Mouse (Mus musculus) kidney, adult 2 months (tissue): ENCODE results near the gene Mast4. TPM values are rescaled to one million over a fixed set of nuclear protein-coding genes. Genes with fewer than 3 reads are reported as not detected.

Experiments
- DNase-seq: peaks from one replicate; pipeline ENCODE4 v3.0.0; 2021
- H3K27ac ChIP-seq: fragments of 200-500 bp; 2 replicates; pipeline ENCODE4 v1.5.1; 2012; ENCODE audit warnings: low read depth, low read length, control low read depth, inconsistent platforms; ENCODE audit not compliant: insufficient read depth
- H3K27me3 ChIP-seq: fragments of 200-500 bp; replicated peaks from 2 replicates; pipeline ENCODE4 v1.6.1; 2012; ENCODE audit warnings: mild to moderate bottlenecking, moderate library complexity, low read length, inconsistent platforms; ENCODE audit not compliant: control insufficient read depth, insufficient read depth
- H3K36me3 ChIP-seq: fragments of 200-500 bp; 2 replicates; pipeline ENCODE4 v1.6.1; 2012; ENCODE audit warnings: mild to moderate bottlenecking, moderate library complexity, low read length, inconsistent platforms; ENCODE audit not compliant: control insufficient read depth, insufficient read depth
- H3K4me1 ChIP-seq: fragments of 200-500 bp; 2 replicates; pipeline ENCODE4 v1.6.1; 2011; ENCODE audit warnings: low read length; ENCODE audit not compliant: control insufficient read depth, insufficient read depth
- H3K4me3 ChIP-seq: fragments of 200-500 bp; 2 replicates; pipeline ENCODE4 v1.5.1; 2011; ENCODE audit warnings: mild to moderate bottlenecking, low read depth, low read length, control low read depth; ENCODE audit not compliant: insufficient read depth
- CTCF ChIP-seq: fragments of 200-500 bp; conservative IDR thresholded peaks from 2 replicates; pipeline ENCODE4 v1.5.1; 2011; ENCODE audit warnings: low read depth, mild to moderate bottlenecking, control low read depth, low read length, moderate library complexity, mixed read lengths; ENCODE audit not compliant: insufficient read depth, insufficient read length
- POLR2A ChIP-seq: fragments of 200-500 bp; IDR thresholded peaks from one replicate; pipeline ENCODE4 v1.6.1; 2011; ENCODE audit warnings: low read depth, low read length, control low read depth
- WGBS: fragments of 180-500 bp; shearing (Covaris S2); methylation state at CpG from one replicate; pipeline ENCODE4 v1.1.7; 2018; 5-methylcytosine and 5-hydroxymethylcytosine counted together
- polyA plus RNA-seq: library from polyadenylated mRNA; depleted of rRNA; stranded (reverse); fragments of >200 nt; gene quantifications from 2 replicates; pipeline ENCODE4 v1.2.3, GENCODE M21; 2012

The Mast4 gene
- polyA plus RNA-seq, 1 experiment, result 6.5 TPM

DNA sequence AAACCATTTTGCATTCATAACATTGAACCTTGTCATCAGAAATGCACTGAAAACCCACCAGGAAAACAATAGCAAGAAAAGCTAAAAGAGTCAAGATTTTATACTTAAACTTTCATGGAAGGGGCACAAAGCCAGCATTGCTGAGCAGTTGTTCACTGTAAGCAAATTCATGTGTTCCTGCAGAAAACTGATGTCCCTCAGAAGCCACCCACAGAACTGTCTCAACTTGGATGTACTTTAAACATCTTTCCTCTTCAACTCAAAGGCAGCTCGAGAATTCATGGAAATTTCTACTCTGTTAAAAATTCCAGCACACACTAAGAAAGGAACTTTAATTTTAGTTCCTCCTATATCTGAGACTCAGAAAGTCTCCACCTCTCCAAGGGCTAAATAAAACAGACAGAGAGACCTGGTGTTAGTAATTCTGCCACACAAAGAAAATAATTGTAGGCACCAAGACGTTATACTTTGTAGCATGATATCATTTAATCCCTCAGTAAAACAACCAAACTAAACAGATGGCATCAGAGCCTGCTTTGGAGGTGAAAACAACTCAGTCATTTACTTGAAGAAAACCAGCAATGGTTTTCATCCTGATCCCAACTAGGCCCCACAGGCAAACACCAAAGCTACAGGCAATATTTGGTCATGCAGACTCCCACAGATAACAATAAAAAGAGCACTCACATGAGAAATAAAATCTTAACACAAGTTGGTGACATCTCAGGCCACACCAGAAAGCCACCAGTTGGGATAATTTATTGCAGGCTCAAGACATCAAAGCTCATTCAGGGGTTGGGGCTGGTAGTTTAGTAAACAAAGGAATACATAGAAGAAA, 134.3 kb downstream of the Mast4 start:
- 56% methylated on average over 2 of the region's 2 CpGs for WGBS
- H3K4me1 ChIP-seq, result no peaks in the 10 kb centered on the region

DNA sequence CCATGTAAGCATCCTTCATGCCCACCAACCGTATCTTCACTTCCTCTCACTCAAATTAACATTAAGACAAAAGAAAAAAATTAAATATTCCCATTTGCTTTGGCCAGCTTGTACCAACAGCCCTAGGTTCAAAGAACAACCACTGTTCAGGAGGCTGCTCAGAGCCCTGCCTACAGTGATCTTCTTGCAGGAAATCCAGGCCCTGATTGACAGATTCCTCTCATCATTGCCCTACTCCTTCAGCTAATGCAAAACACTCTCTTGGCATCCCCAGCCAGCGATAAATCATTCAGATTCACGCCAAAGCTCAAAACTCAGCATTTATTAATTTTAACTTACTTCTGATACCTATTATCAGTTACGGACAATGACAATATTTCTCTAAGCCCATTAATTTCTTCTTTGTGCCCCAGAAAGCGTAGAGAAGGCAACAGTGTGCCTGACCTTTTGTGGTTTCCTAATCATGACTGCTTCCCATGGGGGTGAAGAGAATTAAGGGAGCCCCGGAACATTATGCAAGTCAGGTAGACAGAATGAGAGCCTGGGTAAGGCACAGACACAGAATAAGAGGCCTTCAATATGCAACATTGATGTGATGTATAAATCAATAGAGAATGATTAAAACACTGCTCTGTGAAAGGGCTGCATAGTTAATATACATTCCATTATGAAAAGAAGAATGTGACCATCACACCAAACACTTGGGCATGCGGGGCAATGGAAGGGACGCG, 135.9 kb downstream of the Mast4 start:
- DNase-seq, result peak; percentile 10
- H3K4me3 ChIP-seq, result no peak overlapping the region
- TF ChIP-seq CTCF, result no peak
- no peak for TF ChIP-seq POLR2A
- H3K4me1 ChIP-seq, result no peaks in the 10 kb centered on the region
- no peaks in the 10 kb centered on the region for H3K27me3 ChIP-seq
- H3K27ac ChIP-seq, result no peak overlapping the region
- WGBS, result 88% methylated on average over 9 of the region's 9 CpGs
- no peaks in the 10 kb centered on the region for H3K36me3 ChIP-seq

More for the DNA sequence above, 134.3 kb downstream of the Mast4 start:
- H3K27ac ChIP-seq, result no peak overlapping the region
- H3K4me3 ChIP-seq, result no peak overlapping the region
- DNase-seq, result no peak
- H3K36me3 ChIP-seq, result no peaks in the 10 kb centered on the region
- no peak for TF ChIP-seq POLR2A
- TF ChIP-seq CTCF, result no peak
- no peaks in the 10 kb centered on the region for H3K27me3 ChIP-seq

DNA sequence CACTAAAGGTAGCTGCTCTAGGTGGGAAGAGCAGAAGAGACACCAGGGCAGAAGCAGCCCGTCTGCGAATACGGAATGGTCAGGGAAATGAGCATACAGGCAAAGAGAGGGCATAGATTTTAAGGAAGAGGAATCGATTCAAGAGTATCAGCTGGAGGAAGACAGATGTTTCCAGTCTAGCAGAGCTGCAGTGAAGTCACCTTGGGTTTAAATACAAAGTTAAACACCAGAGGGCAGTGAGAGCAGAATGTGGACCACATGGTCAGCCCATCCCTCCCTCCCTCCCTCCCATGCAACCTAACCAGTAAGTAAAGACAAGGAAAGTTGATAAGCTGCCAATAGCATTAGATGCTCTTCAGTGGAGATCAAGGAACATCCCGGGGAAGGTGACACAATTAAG, 138.0 kb downstream of the Mast4 start:
- Histone ChIP-seq H3K36me3 (no peaks in the 10 kb centered on the region), H3K27ac (no peak overlapping the region), H3K27me3 (no peaks in the 10 kb centered on the region), H3K4me3 (no peak overlapping the region), H3K4me1 (no peaks in the 10 kb centered on the region)
- WGBS, result 47% methylated on average over 5 of the region's 5 CpGs
- TF ChIP-seq POLR2A, result no peak
- no peak; the same call in 1 of the 2 replicates for TF ChIP-seq CTCF
- peak; percentile 15 for DNase-seq

DNA sequence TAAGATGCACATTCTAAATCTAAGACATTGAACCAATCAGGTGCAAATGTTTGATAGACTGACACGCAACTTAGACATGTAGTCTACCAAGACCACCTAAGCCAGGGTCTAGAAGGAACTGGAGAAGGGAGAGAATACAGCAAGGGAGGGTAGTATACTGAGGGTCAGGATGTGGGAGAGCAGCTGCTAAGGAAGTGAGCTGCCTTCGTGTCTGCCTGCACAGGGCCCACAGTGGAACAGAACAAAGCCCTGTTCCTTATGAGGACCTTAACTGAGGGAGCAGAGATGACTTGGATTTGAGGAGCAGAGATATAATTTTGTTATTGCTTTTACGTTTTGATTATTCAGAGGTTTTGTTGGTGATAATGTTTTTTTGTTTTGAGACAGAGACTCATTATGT, 138.4 kb downstream of the Mast4 start:
- no peaks in the 10 kb centered on the region for H3K4me1 ChIP-seq
- DNase-seq, result no peak
- H3K4me3 ChIP-seq, result no peak overlapping the region
- TF ChIP-seq POLR2A, result no peak
- no peaks in the 10 kb centered on the region for H3K36me3 ChIP-seq
- H3K27ac ChIP-seq, result no peak overlapping the region
- no peaks in the 10 kb centered on the region for H3K27me3 ChIP-seq
- WGBS, result 78% methylated on average over 3 of the region's 3 CpGs

DNA sequence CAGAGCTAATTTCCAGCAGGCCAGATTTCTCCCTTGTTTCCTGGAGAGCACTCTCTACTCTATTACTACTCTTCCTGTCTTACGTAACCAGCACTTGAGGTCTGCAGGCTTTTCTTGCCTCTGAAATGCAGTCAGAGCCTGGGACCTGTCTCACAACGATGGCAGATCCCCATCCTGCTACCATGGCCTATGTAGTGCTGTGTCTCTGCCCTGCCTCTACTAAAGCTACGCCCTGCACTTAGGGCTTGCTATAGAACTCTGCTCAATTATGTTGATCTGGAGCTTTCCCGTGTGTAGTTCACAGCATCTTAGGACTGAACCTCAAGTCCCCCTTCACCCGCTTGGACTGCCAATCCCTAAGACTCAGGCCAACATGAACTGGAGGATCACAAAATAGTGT, 150.7 kb downstream of the Mast4 start:
- TF ChIP-seq POLR2A (no peak), CTCF (no peak)
- Histone ChIP-seq H3K36me3 (no peaks in the 10 kb centered on the region), H3K4me3 (no peak overlapping the region), H3K4me1 (0 out of 2 replicates have a peak, but pooled peaks cover 4% of the 10 kb centered on the region), H3K27me3 (no peaks in the 10 kb centered on the region), H3K27ac (no peak overlapping the region)
- WGBS, result 80% methylated on average over 5 of the region's 5 CpGs
- no peak for DNase-seq

DNA sequence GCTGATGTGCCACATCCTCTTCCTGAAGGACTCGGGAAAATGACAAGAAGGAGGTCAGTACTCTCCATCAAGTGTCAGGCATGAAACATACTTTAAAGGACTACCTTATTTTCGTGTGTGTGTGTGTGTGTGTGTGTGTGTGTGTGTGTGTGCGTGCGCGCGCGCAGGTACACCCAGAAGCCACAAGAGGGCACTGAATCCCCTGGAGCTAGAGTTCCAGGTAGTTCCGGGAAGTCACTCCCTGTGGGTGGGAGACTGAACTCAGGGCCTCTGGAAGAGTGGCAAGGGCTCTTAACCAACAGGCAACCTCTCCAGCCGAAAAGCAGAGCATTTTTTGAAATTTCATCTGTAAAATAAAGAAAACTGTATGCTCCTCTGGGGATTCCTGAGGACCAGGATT, 152.5 kb downstream of the Mast4 start:
- DNase-seq, result no peak
- 0 out of 2 replicates have a peak, but pooled peaks cover 4% of the 10 kb centered on the region for H3K4me1 ChIP-seq
- WGBS, result 93% methylated on average over 9 of the region's 9 CpGs
- no peak overlapping the region for H3K4me3 ChIP-seq
- TF ChIP-seq CTCF, result no peak
- TF ChIP-seq POLR2A, result no peak
- no peaks in the 10 kb centered on the region for H3K36me3 ChIP-seq
- H3K27me3 ChIP-seq, result no peaks in the 10 kb centered on the region
- no peak overlapping the region for H3K27ac ChIP-seq

DNA sequence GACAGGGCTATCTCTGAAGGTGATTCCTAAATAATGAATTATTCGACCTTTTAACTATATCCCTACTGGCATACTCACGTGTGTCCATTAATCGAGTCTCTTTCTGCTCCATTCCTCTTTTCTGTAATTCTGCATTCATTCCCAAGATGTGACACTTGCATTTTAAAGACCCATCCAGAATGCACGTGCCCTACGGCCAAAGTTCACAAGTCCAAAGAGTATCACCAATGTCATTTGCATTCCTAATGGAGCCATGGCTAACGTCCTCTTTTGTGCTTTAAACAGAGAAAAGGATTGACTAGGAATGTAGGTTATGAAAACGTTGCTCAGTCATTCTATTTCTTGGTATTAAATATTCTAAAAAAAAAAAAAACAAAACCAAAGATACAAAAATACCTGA, 157.4 kb downstream of the Mast4 start:
- H3K27me3 ChIP-seq, result no peaks in the 10 kb centered on the region
- no peak for TF ChIP-seq POLR2A
- TF ChIP-seq CTCF, result no peak
- DNase-seq, result peak; percentile 78
- no peak overlapping the region for H3K4me3 ChIP-seq
- no peak overlapping the region for H3K27ac ChIP-seq
- H3K4me1 ChIP-seq, result no peaks in the 10 kb centered on the region
- H3K36me3 ChIP-seq, result no peaks in the 10 kb centered on the region
- WGBS, result 55% methylated on average over 7 of the region's 7 CpGs
